Mouse (Mus musculus) right cerebral cortex, adult 18-20 months (tissue): ENCODE measurements around the gene Tas2r108.

Experiments used
- DNase-seq: peaks from one replicate; pipeline ENCODE4 v3.0.0; 2022; ENCODE audit warnings: mixed read lengths

Gene Tas2r108

DNA sequence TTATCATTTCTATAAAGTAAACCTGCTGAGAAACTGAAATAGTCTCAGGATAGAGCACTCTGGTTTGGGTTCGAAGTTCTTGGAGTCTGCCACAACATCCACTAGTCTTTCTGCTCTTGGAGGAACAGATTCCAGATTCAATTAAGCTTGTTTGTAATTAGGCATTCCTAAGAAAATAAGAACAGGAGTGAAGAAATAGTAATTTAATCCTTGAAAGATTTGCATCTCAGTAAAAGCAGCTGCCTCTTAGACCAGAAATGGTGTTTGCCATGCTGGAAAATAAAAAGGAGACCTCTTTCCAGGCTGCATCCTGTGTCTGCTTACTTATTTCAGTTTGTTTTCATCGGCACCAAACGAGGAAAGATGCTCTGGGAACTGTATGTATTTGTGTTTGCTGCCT, at the start of gene Tas2r108:
Gene Tas2r108 (plus strand): TSS at position 301 of the 400 bp plus-strand sequence.
- no peak for DNase-seq

DNA sequence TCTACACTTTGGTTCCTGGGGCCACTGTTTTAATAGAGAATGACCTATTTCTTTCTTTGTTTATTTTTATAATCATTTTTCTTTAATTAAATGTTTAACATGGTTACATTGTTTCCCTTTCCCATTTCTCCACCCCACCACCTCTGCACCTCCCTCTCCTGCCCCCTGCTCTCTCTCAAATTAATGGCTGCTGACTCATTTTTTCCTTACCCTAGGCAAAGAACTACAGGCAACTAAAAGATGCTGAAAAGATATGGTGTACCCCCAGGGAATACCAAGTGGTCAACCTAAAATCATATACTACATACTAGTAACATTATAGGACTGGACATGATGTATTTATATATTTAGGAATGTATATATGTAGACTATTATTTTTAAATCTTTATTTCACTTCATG, 44.7 kb upstream of the Tas2r108 start:
- no peak for DNase-seq

DNA sequence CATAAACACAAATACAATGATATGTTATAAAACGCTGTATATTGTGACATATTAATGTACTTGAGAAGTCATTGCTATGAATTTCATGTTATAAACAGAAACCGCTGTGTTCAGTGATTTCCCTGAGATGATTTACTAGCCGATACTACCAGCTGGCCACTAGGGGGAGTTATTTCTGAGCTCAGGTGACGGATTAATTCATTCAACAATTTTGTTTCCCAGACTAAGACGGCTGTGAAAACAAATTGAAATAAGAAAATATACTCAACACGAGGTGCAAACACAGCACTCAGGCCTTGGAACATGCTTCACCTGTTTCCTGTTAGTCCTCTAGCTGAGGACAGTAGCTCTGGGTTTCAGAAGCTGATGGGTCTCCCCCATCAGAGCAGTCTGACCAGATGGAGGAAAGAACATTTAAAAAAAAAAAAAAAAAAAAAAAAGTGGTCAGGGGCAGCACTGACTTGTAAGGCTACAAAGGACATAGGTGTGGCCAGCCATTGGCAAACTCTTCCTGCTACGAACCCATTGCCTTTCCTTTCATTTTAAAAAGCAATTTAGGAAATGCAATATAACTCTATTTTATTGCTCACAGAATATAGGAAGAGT, 38.8 kb upstream of the Tas2r108 start:
- DNase-seq: no peak

DNA sequence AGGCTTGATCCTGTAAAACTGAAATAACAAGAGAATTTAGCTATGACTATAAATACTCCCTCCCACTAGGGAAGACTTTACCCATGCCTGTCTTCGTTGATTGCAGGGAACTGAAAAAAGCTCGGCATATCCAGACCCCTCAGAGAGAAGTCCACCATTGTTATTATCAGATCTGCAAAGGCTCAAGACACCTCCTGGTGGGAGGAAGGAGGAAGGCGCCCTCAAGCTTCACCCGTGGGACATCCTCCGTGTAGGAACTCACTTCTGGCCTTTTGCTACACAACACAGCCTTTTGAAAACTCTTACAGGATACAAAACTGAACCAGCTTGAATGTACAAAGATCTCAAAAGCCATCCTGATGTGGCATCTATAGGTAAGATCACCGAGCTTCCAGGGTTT, 27.6 kb upstream of the Tas2r108 start:
- DNase-seq: no peak

DNA sequence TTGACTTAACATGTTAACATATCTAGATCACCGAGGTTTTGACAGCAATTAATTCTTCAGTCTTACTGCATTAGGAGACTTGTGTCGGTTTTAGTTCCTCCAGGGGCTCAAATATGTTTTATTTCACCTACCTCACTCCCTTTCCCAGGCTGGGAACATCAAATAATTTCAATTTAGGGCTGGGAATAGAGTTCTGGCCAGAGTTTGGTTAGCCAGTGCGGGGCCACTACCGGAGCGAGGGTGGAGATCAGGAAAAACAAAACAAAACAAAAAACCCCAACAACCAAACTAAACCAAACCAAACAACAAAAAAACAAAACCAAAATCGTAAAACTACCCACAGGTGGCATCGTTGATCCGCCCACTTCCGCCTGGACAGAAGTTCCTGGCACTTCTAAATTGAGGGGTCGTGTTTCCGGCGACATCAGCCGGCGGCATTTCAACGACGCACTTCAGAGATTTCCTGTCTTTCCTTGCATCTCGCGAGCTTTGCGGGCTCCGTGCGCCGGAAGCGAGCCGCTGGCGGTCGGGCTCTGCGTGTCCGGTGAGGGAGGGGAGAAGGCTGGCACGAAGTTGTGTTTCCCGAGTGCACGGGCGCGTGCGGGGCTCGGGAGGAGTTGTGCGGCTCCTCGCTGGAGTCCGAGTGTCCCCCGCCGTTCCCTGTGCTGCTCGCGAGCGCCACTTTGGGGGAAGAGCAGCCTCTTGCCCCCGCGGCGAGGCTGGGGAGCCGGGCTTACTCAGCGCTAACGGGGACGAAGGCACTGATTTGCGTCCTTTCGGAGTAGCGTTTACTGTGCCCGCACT, 22.2 kb upstream of the Tas2r108 start, which contains the start of gene Ssbp1:
Gene Ssbp1 (plus strand): TSS at position 437 of the 804 bp plus-strand sequence.
- peak; percentile 92 for DNase-seq

DNA sequence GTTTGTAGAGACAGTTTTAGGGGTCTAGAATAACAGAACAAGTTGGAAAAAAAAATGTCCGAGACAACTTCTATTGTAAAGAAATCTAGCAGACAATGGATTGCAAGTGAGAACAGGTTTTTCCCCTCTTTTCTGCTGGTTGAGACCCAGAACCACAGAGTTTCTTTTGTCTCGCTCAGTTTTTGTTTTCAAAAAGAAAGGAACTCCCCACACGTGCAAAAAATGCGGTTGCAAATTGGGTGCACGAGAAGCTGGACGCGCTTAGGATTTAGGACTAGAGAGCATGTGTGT, 21.7 kb upstream of the Tas2r108 start:
- DNase-seq: no peak

DNA sequence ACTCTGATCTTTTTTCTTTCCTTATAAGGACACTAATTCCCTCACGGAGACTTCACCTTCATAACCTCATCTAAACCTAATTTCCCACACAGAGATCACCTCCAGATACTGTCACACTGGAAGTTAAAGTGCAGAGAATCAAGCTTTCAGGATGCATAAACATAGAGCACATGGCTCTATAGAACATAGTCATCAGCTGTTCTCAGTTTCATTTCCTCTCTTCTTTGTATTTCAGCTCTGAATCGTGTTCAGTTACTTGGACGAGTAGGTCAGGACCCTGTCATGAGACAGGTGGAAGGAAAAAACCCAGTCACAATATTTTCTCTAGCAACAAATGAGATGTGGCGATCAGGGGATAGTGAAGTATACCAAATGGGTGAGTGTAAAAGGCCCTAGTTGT, 17.2 kb upstream of the Tas2r108 start:
- DNase-seq: no peak

DNA sequence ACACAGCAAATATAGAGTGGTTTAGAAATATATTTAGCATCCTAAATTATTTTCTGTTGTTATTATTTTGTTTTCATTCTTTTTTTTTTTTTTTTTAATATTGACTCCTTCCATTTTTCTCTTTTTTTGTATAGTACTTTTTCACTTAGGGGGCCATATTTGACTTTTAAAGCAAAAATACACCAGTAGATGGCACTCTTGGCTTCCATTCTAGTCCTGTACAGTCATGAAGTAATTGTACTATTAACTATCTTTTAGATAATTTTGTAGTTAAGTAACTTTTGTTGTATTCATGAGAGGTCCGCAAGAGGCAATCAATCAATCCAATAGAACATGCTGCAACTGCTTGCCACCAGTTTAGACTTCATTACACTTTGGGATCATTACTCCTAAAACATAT, 13.6 kb upstream of the Tas2r108 start:
- DNase-seq: no peak

DNA sequence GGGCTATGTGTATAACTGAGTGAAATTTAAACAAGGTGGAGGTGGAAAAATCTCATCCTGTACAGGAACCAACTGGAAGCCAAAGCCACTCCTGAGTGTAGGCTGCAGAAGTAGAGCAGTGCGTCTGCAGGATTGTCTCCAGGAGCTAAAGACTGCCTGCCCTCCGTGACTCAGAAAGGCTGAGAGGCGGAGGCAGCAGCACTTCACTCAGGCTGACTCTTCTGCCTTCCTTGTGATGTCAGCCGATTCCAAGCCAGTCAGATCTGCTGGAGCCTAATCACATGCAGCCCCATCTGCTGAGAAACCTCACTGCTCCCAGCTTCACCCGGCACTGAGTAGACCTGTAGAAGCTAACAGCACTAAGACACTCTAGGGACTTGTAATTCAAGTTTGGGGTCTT, 11.0 kb upstream of the Tas2r108 start:
- peak; percentile 34 for DNase-seq

DNA sequence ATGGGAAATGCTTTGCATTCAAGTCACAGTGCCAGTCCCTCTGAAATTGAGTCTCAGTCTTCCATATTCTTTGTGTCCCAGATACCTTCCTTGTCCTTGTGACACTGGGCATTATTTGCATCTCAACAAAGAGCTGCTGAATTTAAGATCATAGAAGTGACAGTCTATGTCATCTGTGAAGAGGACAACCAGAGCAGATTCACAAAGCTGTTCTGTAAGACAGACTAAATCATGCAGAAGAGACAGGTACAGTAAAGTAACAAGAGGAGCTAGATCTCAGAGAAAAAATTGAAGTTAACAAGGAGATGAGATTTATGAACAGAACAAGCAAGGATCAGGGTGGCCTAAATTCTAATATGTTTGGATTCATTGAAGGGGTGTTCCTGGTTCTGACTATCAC, 2.4 kb upstream of the Tas2r108 start, which contains the start of gene Tas2r137:
Gene Tas2r137 (plus strand): TSS at position 301 of the 400 bp plus-strand sequence.
- DNase-seq: no peak

DNA sequence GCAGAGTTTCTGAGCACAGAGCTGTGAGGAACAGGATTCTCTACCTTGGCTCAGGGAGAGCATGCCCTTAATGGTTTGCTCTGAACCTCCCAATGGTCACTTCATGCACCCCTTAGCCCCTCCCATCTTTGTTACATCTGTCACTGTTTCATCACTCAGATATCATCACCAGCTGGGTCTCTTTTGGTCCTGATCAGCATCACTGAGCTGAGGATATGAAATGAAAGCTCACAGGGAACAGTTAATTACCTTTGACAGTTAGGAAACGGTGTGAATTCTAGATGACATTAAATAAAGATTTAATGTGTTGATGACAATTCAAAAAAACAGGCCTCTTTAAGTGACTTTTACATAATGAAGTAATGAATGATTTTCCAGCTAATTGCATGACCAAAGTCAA, 26.1 kb downstream of the Tas2r108 start, which contains the start of gene Prss37:
Gene Prss37 (minus strand): TSS at position 101 of the 400 bp plus-strand sequence.
- DNase-seq: no peak
